ENCODE assay signal across 9 mouse cellular contexts in genomic region chr4:63508232-63508631, GRCm38 (mm10). TPM values are rescaled to one million over a fixed set of nuclear protein-coding genes. Genes with fewer than 3 reads are reported as not detected.
DNase-seq lines count a peak whose midpoint lies in the region; ATAC-seq and TF ChIP-seq lines count a peak whose summit lies in the region.
"Had no signal": no experiment of that assay in that cellular context is flagged by ENCODE, and none has a peak within 500 bp of the region (broad histone marks: within the 10 kb centered on the region; RNA-seq: fewer than 3 reads in every experiment).

No protein-coding gene starts in this region.

- H3K36me3 ChIP-seq in hindbrain, embryonic 10.5 days, result no peaks in the 10 kb centered on the region
- H3K36me3 ChIP-seq in hindbrain, embryonic 12.5 days, result no peaks in the 10 kb centered on the region
- no peaks in the 10 kb centered on the region for H3K36me3 ChIP-seq in heart, postnatal 0 days (replicated peaks; ENCODE audit: control insufficient read depth, insufficient read depth, low read length)
- H3K36me3 ChIP-seq in midbrain, postnatal 0 days (ENCODE audit: insufficient read depth, low read length), result no peaks in the 10 kb centered on the region
- no peaks in the 10 kb centered on the region for H3K36me3 ChIP-seq in splenic B cell, adult 2 months (ENCODE audit: control insufficient read depth, insufficient read depth, low read length, poor library complexity, severe bottlenecking)
- H3K36me3 ChIP-seq: limb, embryonic 15.5 days had no signal

- peak; percentile 63 for TF ChIP-seq CTCF in heart, postnatal 0 days (IDR thresholded peaks at IDR 0.05; ENCODE audit: low read depth)
- peak; percentile 61 for TF ChIP-seq CTCF in midbrain, postnatal 0 days (IDR thresholded peaks at IDR 0.05)

- no peak for ATAC-seq in hindbrain, embryonic 12.5 days (ENCODE audit: low FRiP score)
- no peak for ATAC-seq in heart, postnatal 0 days (ENCODE audit: insufficient read depth, low read depth)
- no peak for ATAC-seq in midbrain, postnatal 0 days (ENCODE audit: low FRiP score)

- H3K27ac ChIP-seq in hindbrain, embryonic 10.5 days, result no peak overlapping the region
- H3K27ac ChIP-seq in hindbrain, embryonic 12.5 days, result no peak overlapping the region
- no peak overlapping the region for H3K27ac ChIP-seq in heart, postnatal 0 days (ENCODE audit: low read depth)
- no peak overlapping the region for H3K27ac ChIP-seq in midbrain, postnatal 0 days (ENCODE audit: low read depth, low read length)
- H3K27ac ChIP-seq: limb, embryonic 15.5 days had no signal

- no peak for TF ChIP-seq EP300 in heart, postnatal 0 days (IDR thresholded peaks at IDR 0.05; ENCODE audit: low read depth)

- DNase-seq in hindbrain, embryonic 10.5 days (ENCODE audit: low spot score), result peak; percentile 72
- DNase-seq in adrenal gland, postnatal 10 days, result peak; percentile 91
- DNase-seq in embryo, embryonic 11.5 days (ENCODE audit: low read depth, low spot score), result peak; percentile 37
- DNase-seq in heart, postnatal 0 days (ENCODE audit: low spot score), result no peak
- DNase-seq in left cerebral cortex, postnatal 10 days (ENCODE audit: extremely low spot score in 1 of 2, low spot score in 2 of 2), result peak; percentile 23 to 74
- DNase-seq in midbrain, postnatal 0 days (ENCODE audit: low spot score), result peak; percentile 45
- peak; percentile 90 for DNase-seq in splenic B cell, adult 2 months (ENCODE audit: low read depth, low spot score)

- H3K9me3 ChIP-seq in hindbrain, embryonic 10.5 days, result no peaks in the 10 kb centered on the region
- H3K9me3 ChIP-seq in hindbrain, embryonic 12.5 days (replicated peaks), result no peaks in the 10 kb centered on the region
- no peaks in the 10 kb centered on the region for H3K9me3 ChIP-seq in heart, postnatal 0 days (replicated peaks; ENCODE audit: control insufficient read depth, low read length)
- no peaks in the 10 kb centered on the region for H3K9me3 ChIP-seq in midbrain, postnatal 0 days (ENCODE audit: low read length)
- H3K9me3 ChIP-seq: limb, embryonic 15.5 days had no signal

- no peak overlapping the region for H3K9ac ChIP-seq in hindbrain, embryonic 12.5 days
- no peak overlapping the region for H3K9ac ChIP-seq in heart, postnatal 0 days (replicated peaks; ENCODE audit: low read depth, low read length)
- H3K9ac ChIP-seq in midbrain, postnatal 0 days (replicated peaks; ENCODE audit: low read length, poor library complexity, severe bottlenecking), result no peak overlapping the region
- H3K9ac ChIP-seq: limb, embryonic 15.5 days had no signal

- H3K27me3 ChIP-seq in hindbrain, embryonic 10.5 days (ENCODE audit: insufficient read depth, poor library complexity, severe bottlenecking), result no peaks in the 10 kb centered on the region
- H3K27me3 ChIP-seq in hindbrain, embryonic 12.5 days, result no peaks in the 10 kb centered on the region
- H3K27me3 ChIP-seq in heart, postnatal 0 days (ENCODE audit: control insufficient read depth, insufficient read depth, low read length), result no peaks in the 10 kb centered on the region
- H3K27me3 ChIP-seq in midbrain, postnatal 0 days (ENCODE audit: insufficient read depth, low read length), result no peaks in the 10 kb centered on the region
- H3K27me3 ChIP-seq in splenic B cell, adult 2 months (ENCODE audit: control insufficient read depth, insufficient read depth, low read length, poor library complexity, severe bottlenecking), result no peaks in the 10 kb centered on the region
- H3K27me3 ChIP-seq: limb, embryonic 15.5 days had no signal

- 25% methylated on average over 4 of the region's 4 CpGs for WGBS in hindbrain, embryonic 10.5 days
- WGBS in hindbrain, embryonic 12.5 days, result 21% methylated on average over 4 of the region's 4 CpGs
- WGBS in heart, postnatal 0 days, result 27% methylated on average over 4 of the region's 4 CpGs
- WGBS in midbrain, postnatal 0 days, result 24% methylated on average over 4 of the region's 4 CpGs

- no peak overlapping the region for H3K4me2 ChIP-seq in hindbrain, embryonic 12.5 days (replicated peaks)
- H3K4me2 ChIP-seq in heart, postnatal 0 days (ENCODE audit: low read depth, low read length), result no peak overlapping the region
- H3K4me2 ChIP-seq in midbrain, postnatal 0 days (ENCODE audit: low read depth, low read length, poor library complexity, severe bottlenecking), result no peak overlapping the region
- H3K4me2 ChIP-seq: limb, embryonic 15.5 days had no signal

- H3K4me1 ChIP-seq in hindbrain, embryonic 10.5 days (replicated peaks), result no peaks in the 10 kb centered on the region
- H3K4me1 ChIP-seq in hindbrain, embryonic 12.5 days, result no peaks in the 10 kb centered on the region
- H3K4me1 ChIP-seq in heart, postnatal 0 days (ENCODE audit: control insufficient read depth, insufficient read depth), result no peaks in the 10 kb centered on the region
- no peaks in the 10 kb centered on the region for H3K4me1 ChIP-seq in midbrain, postnatal 0 days (ENCODE audit: insufficient read depth, low read length)
- H3K4me1 ChIP-seq: limb, embryonic 15.5 days had no signal

- intact Hi-C loops in left cerebral cortex, postnatal 10 days (cut with DNase I), result loop anchor here (10.0 kb wide), 1 partner anchor 987 kb away; no protein-coding TSS in a partner anchor

- H3K4me3 ChIP-seq in hindbrain, embryonic 10.5 days, result no peak overlapping the region
- no peak overlapping the region for H3K4me3 ChIP-seq in hindbrain, embryonic 12.5 days
- H3K4me3 ChIP-seq in heart, postnatal 0 days (ENCODE audit: low read depth, low read length), result no peak overlapping the region
- H3K4me3 ChIP-seq in midbrain, postnatal 0 days (ENCODE audit: low read depth, low read length), result no peak overlapping the region
- H3K4me3 ChIP-seq: limb, embryonic 15.5 days had no signal

RNA-seq across cellular contexts. Expression of gene Whrn, which starts 12.4 kb away (rescaled TPM):
- 6.6 and 6.9 TPM in 2 replicates for polyA plus RNA-seq in hindbrain, embryonic 10.5 days (2016; fragmentation: Nextera tagmentation; extraction: Ambion mirVana)
- 10.6 and 10.8 TPM in 2 replicates for polyA plus RNA-seq in hindbrain, embryonic 12.5 days (2016; fragmentation: Nextera tagmentation; extraction: Ambion mirVana)
- total RNA-seq in adrenal gland, postnatal 10 days (2021), result 10 to 100 TPM; 13.7 to 14.9 TPM
- 5.5 and 7.6 TPM in 2 replicates for total RNA-seq in heart, postnatal 0 days (2014; rRNA removed; ENCODE audit: low replicate concordance)
- 1.3 and 1.7 TPM in 2 replicates for polyA plus RNA-seq in heart, postnatal 0 days (2015; fragmentation: Nextera tagmentation; extraction: Ambion mirVana)
- 10 to 100 TPM; 41.7 to 45.8 TPM for total RNA-seq in left cerebral cortex, postnatal 10 days (2021)
- total RNA-seq in midbrain, postnatal 0 days (2014; rRNA removed), result 14.5 and 20.1 TPM in 2 replicates
- polyA plus RNA-seq in midbrain, postnatal 0 days (2015; fragmentation: Nextera tagmentation; extraction: Ambion mirVana), result 2.4 and 3.5 TPM in 2 replicates

RNA-seq across cellular contexts. Expression of gene Atp6v1g1, which starts 36.3 kb away (rescaled TPM):
- 310 and 365 TPM in 2 replicates for polyA plus RNA-seq in hindbrain, embryonic 10.5 days (2016; fragmentation: Nextera tagmentation; extraction: Ambion mirVana)
- polyA plus RNA-seq in hindbrain, embryonic 12.5 days (2016; fragmentation: Nextera tagmentation; extraction: Ambion mirVana), result 365 and 374 TPM in 2 replicates
- 100 to 1,000 TPM; 128 to 131 TPM for total RNA-seq in adrenal gland, postnatal 10 days (2021)
- total RNA-seq in heart, postnatal 0 days (2014; rRNA removed; ENCODE audit: low replicate concordance), result 120 and 148 TPM in 2 replicates
- polyA plus RNA-seq in heart, postnatal 0 days (2015; fragmentation: Nextera tagmentation; extraction: Ambion mirVana), result 278 and 279 TPM in 2 replicates
- 100 to 1,000 TPM; 132 to 141 TPM for total RNA-seq in left cerebral cortex, postnatal 10 days (2021)
- 142 and 202 TPM in 2 replicates for total RNA-seq in midbrain, postnatal 0 days (2014; rRNA removed)
- 356 and 357 TPM in 2 replicates for polyA plus RNA-seq in midbrain, postnatal 0 days (2015; fragmentation: Nextera tagmentation; extraction: Ambion mirVana)

RNA-seq across cellular contexts. Expression of gene Tmem268, which starts 50.3 kb away (rescaled TPM):
- 7.6 and 10.2 TPM in 2 replicates for polyA plus RNA-seq in hindbrain, embryonic 10.5 days (2016; fragmentation: Nextera tagmentation; extraction: Ambion mirVana)
- 4.1 and 5.8 TPM in 2 replicates for polyA plus RNA-seq in hindbrain, embryonic 12.5 days (2016; fragmentation: Nextera tagmentation; extraction: Ambion mirVana)
- total RNA-seq in adrenal gland, postnatal 10 days (2021), result 10 to 100 TPM; 10.8 to 15.0 TPM
- total RNA-seq in heart, postnatal 0 days (2014; rRNA removed; ENCODE audit: low replicate concordance), result 5.2 and 10.0 TPM in 2 replicates
- 4.6 and 4.7 TPM in 2 replicates for polyA plus RNA-seq in heart, postnatal 0 days (2015; fragmentation: Nextera tagmentation; extraction: Ambion mirVana)
- total RNA-seq in left cerebral cortex, postnatal 10 days (2021), result 1 to 10 TPM; 7.8 to 8.4 TPM
- 3.2 and 4.8 TPM in 2 replicates for total RNA-seq in midbrain, postnatal 0 days (2014; rRNA removed)
- polyA plus RNA-seq in midbrain, postnatal 0 days (2015; fragmentation: Nextera tagmentation; extraction: Ambion mirVana), result 4.7 and 5.0 TPM in 2 replicates
